Mouse (Mus musculus) thymus, postnatal 25 days (tissue): ENCODE results near the gene Tenm3.
"Not testable (repeated sequence)": the region's sequence is repeated elsewhere in the genome, so short reads cannot be mapped to it uniquely, and the experiment has no call there.

Experiments
- DNase-seq: peaks from one replicate; pipeline ENCODE4 v3.0.0; 2022

Tenm3 gene

DNA sequence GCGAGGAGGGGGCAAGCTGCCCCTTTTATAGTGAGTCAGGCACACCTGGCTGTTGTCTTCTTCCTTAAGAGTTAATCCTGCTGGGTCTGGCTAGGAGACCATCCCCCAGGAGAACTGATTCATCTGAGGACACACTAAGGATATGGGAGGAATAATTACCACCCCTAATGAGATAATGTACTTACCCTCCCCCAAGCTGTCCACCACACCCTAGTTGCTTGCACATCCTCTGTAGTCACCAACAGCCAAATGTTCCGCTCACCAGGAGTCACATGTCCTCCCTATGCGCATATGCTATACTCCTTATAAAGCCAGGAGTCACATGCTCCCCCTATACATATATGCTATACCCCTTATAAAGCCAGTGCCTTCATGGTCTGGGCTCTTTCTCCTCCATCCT, 662.8 kb downstream of the Tenm3 start:
- DNase-seq, result no peak

DNA sequence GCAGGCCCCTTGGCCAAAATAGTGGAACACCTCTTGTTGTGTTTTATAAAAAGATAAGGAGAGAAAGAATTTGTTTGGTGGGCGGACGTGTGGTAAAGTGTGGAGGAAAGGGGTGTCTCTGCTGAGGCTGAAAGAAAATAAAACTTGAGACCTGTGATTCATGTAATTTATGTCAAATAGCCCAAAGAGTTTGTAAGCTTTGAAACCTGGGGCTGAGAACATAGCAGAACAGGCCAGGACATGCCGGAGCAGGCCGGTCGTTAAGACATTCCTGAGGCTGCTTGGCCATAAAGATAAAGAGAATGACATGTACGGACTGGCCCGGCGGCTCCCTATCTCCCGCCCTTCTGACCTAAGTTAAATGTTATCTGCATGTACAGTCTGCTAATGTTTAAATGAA, 663.6 kb downstream of the Tenm3 start:
- DNase-seq, result not testable (repeated sequence)

- DNase-seq, result no peak
These were observed 664.8 kb downstream of the Tenm3 start for GRCm38 (mm10) chr8:48178993-48179392.

GRCm38 (mm10) chr8:48177876-48178275, 665.9 kb downstream of the Tenm3 start:
- no peak for DNase-seq
